Comparison of ENCODE assay signal across 23 mouse cellular contexts in genomic region chr5:90819756-90820155, GRCm38 (mm10). TPM values are rescaled to one million over a fixed set of nuclear protein-coding genes. Genes with fewer than 3 reads are reported as not detected.
DNase-seq lines count a peak whose midpoint lies in the region; ATAC-seq lines count a peak whose summit lies in the region.
"Had no signal": no experiment of that assay in that cellular context is flagged by ENCODE, and none has a peak within 500 bp of the region (broad histone marks: within the 10 kb centered on the region; RNA-seq: fewer than 3 reads in every experiment).

No protein-coding gene starts in this region.

- H3K9me3 ChIP-seq in limb, embryonic 11.5 days (ENCODE audit: control insufficient read depth, low read length) = no peaks in the 10 kb centered on the region
- no peaks in the 10 kb centered on the region for H3K9me3 ChIP-seq in limb, embryonic 10.5 days (replicated peaks)
- H3K9me3 ChIP-seq in limb, embryonic 13.5 days = no peaks in the 10 kb centered on the region
- H3K9me3 ChIP-seq: forebrain, embryonic 13.5 days; hindbrain, embryonic 12.5 days had no signal

- peak; percentile 72; the same call in 1 of the 2 replicates for ATAC-seq in limb, embryonic 11.5 days (ENCODE audit: insufficient number of reproducible peaks, low FRiP score, low TSS enrichment, low read depth)
- peak; percentile 40; the same call in 1 of the 2 replicates for ATAC-seq in limb, embryonic 13.5 days (ENCODE audit: low FRiP score, low read depth)
- ATAC-seq: forebrain, embryonic 13.5 days; forebrain, postnatal 0 days; hindbrain, embryonic 16.5 days; inflammation-experienced regulatory T-cells, adult 6 months had no signal

- no peak overlapping the region for H3K9ac ChIP-seq in limb, embryonic 11.5 days (ENCODE audit: low read length)
- H3K9ac ChIP-seq in limb, embryonic 13.5 days = no peak overlapping the region
- H3K9ac ChIP-seq: forebrain, embryonic 13.5 days; forebrain, postnatal 0 days; hindbrain, embryonic 12.5 days had no signal

- no peaks in the 10 kb centered on the region for H3K4me1 ChIP-seq in limb, embryonic 11.5 days (ENCODE audit: control insufficient read depth, insufficient read depth, low read length)
- H3K4me1 ChIP-seq in limb, embryonic 10.5 days = no peaks in the 10 kb centered on the region
- H3K4me1 ChIP-seq in limb, embryonic 13.5 days = no peaks in the 10 kb centered on the region
- H3K4me1 ChIP-seq: forebrain, embryonic 13.5 days; hindbrain, embryonic 12.5 days had no signal

- H3K4me3 ChIP-seq in limb, embryonic 11.5 days (ENCODE audit: low read depth, low read length) = no peak overlapping the region
- H3K4me3 ChIP-seq in limb, embryonic 10.5 days = no peak overlapping the region
- H3K4me3 ChIP-seq in limb, embryonic 13.5 days = no peak overlapping the region
- H3K4me3 ChIP-seq: forebrain, embryonic 13.5 days; hindbrain, embryonic 12.5 days had no signal

- H3K4me2 ChIP-seq in limb, embryonic 11.5 days (ENCODE audit: low read depth, severe bottlenecking) = no peak overlapping the region
- no peak overlapping the region for H3K4me2 ChIP-seq in limb, embryonic 13.5 days (replicated peaks)
- H3K4me2 ChIP-seq: forebrain, embryonic 13.5 days; hindbrain, embryonic 12.5 days had no signal

- H3K27ac ChIP-seq in limb, embryonic 11.5 days (replicated peaks; ENCODE audit: low read depth, low read length) = no peak overlapping the region
- H3K27ac ChIP-seq in limb, embryonic 10.5 days = no peak overlapping the region
- H3K27ac ChIP-seq in limb, embryonic 13.5 days = no peak overlapping the region
- H3K27ac ChIP-seq: forebrain, embryonic 13.5 days; hindbrain, embryonic 12.5 days had no signal

- no peaks in the 10 kb centered on the region for H3K36me3 ChIP-seq in limb, embryonic 11.5 days (ENCODE audit: control insufficient read depth, insufficient read depth, low read length)
- no peaks in the 10 kb centered on the region for H3K36me3 ChIP-seq in limb, embryonic 10.5 days
- H3K36me3 ChIP-seq in limb, embryonic 13.5 days = no peaks in the 10 kb centered on the region
- H3K36me3 ChIP-seq: hindbrain, embryonic 12.5 days had no signal

- H3K27me3 ChIP-seq in limb, embryonic 11.5 days (ENCODE audit: control insufficient read depth, insufficient read depth, low read length) = no peaks in the 10 kb centered on the region
- H3K27me3 ChIP-seq in limb, embryonic 10.5 days (ENCODE audit: low read depth, poor library complexity, severe bottlenecking) = no peaks in the 10 kb centered on the region
- no peaks in the 10 kb centered on the region for H3K27me3 ChIP-seq in limb, embryonic 13.5 days
- H3K27me3 ChIP-seq: forebrain, embryonic 13.5 days; hindbrain, embryonic 12.5 days had no signal

- no peak for DNase-seq in limb, embryonic 11.5 days (ENCODE audit: low spot score)
- no peak for DNase-seq in limb, embryonic 10.5 days (ENCODE audit: low spot score)
- DNase-seq in NIH3T3 (ENCODE audit: low read depth) = peak; percentile 78
- DNase-seq in lung, postnatal 10 days = peak; percentile 31
- DNase-seq in thymus, postnatal 4 days = no peak
- no peak for DNase-seq in right cerebral cortex, postnatal 36 days (ENCODE audit: low spot score in 2 of 2)
- no peak for DNase-seq in cerebellum, adult 9-10 months
- DNase-seq: adrenal gland, postnatal 14 days; cerebellum, adult 11-12 months; cerebellum, adult 9-11 months; cerebellum, postnatal 36 days; embryo, embryonic 11 days; forebrain, postnatal 0 days; gastrocnemius, postnatal 36 days; heart, adult 11 months; heart, postnatal 10 days; heart, postnatal 4 days had no signal

RNA-seq across cellular contexts. Expression of gene Cxcl15, which starts 25.4 kb away (rescaled TPM):
- 0.09 TPM in 1 of 2 replicates, not detected in the other for polyA plus RNA-seq in limb, embryonic 11.5 days (2014; fragmentation: Nextera tagmentation; extraction: Ambion mirVana)
- polyA plus RNA-seq in limb, embryonic 10.5 days (2016; fragmentation: Nextera tagmentation; extraction: Ambion mirVana) = not detected in 2 replicates
- polyA plus RNA-seq in limb, embryonic 13.5 days (2015; fragmentation: Nextera tagmentation; extraction: Ambion mirVana) = 0.06 and 0.26 TPM in 2 replicates
- polyA plus RNA-seq: forebrain, embryonic 13.5 days; forebrain, postnatal 0 days; heart, embryonic 14.5 days; hindbrain, embryonic 12.5 days; hindbrain, embryonic 16.5 days; inflammation-experienced regulatory T-cells, adult 6 months had no signal

RNA-seq across cellular contexts. Expression of gene Cxcl3, which starts 33.9 kb away (rescaled TPM):
- polyA plus RNA-seq in limb, embryonic 11.5 days (2014; fragmentation: Nextera tagmentation; extraction: Ambion mirVana) = 0.29 TPM in 1 of 2 replicates, not detected in the other
- polyA plus RNA-seq in limb, embryonic 10.5 days (2016; fragmentation: Nextera tagmentation; extraction: Ambion mirVana) = not detected in 2 replicates
- 0.26 and 0.52 TPM in 2 replicates for polyA plus RNA-seq in limb, embryonic 13.5 days (2015; fragmentation: Nextera tagmentation; extraction: Ambion mirVana)
- polyA plus RNA-seq: forebrain, embryonic 13.5 days; forebrain, postnatal 0 days; heart, embryonic 14.5 days; hindbrain, embryonic 12.5 days had no signal

RNA-seq across cellular contexts. Expression of gene Pf4, which starts 47.5 kb away (rescaled TPM):
- polyA plus RNA-seq in limb, embryonic 11.5 days (2014; fragmentation: Nextera tagmentation; extraction: Ambion mirVana) = 59.8 and 66.0 TPM in 2 replicates
- polyA plus RNA-seq in limb, embryonic 10.5 days (2016; fragmentation: Nextera tagmentation; extraction: Ambion mirVana) = 32.4 and 43.9 TPM in 2 replicates
- 46.5 and 56.5 TPM in 2 replicates for polyA plus RNA-seq in limb, embryonic 13.5 days (2015; fragmentation: Nextera tagmentation; extraction: Ambion mirVana)
- polyA plus RNA-seq: inflammation-experienced regulatory T-cells, adult 6 months had no signal

RNA-seq across cellular contexts. Expression of gene Ppbp, which starts 51.4 kb away (rescaled TPM):
- polyA plus RNA-seq in limb, embryonic 11.5 days (2014; fragmentation: Nextera tagmentation; extraction: Ambion mirVana) = 17.2 and 19.4 TPM in 2 replicates
- 6.3 and 8.3 TPM in 2 replicates for polyA plus RNA-seq in limb, embryonic 10.5 days (2016; fragmentation: Nextera tagmentation; extraction: Ambion mirVana)
- 4.1 and 6.6 TPM in 2 replicates for polyA plus RNA-seq in limb, embryonic 13.5 days (2015; fragmentation: Nextera tagmentation; extraction: Ambion mirVana)

Comparison
In these comparisons a context has a peak if more than half of its experiments do, and no peak if none do; other contexts are left out.
1. DNase-seq: peak in NIH3T3 (single experiment) and lung, postnatal 10 days (single experiment); none in limb, embryonic 11.5 days (single experiment), limb, embryonic 10.5 days (single experiment), thymus, postnatal 4 days (single experiment), right cerebral cortex, postnatal 36 days (0 of 2) and cerebellum, adult 9-10 months (single experiment).